Mouse (Mus musculus) left cerebral cortex, postnatal 10 days (tissue): ENCODE data around the gene E130311K13Rik. TPM values are rescaled to one million over a fixed set of nuclear protein-coding genes. Genes with fewer than 3 reads are reported as not detected.

Source experiments
- DNase-seq, 2 experiments: peaks; one replicate each; pipeline ENCODE4 v3.0.0; 2021 to 2022; ENCODE audit warnings: low spot score in 2 of 2, mixed read lengths in 1 of 2; ENCODE audit errors: extremely low spot score in 1 of 2
- intact Hi-C: fragments of 180-260 bp; cut with DNase I; formaldehyde crosslinking; loops from one replicate; pipeline ENCODE4 v1.15.1; 2025
- total RNA-seq, 2 experiments: library from RNA; stranded (reverse); gene quantifications; 2 replicates each; pipeline ENCODE4 v1.2.3; 2021

Gene E130311K13Rik
- total RNA-seq = 10 to 100 TPM; 13.1 to 14.2 TPM

DNA sequence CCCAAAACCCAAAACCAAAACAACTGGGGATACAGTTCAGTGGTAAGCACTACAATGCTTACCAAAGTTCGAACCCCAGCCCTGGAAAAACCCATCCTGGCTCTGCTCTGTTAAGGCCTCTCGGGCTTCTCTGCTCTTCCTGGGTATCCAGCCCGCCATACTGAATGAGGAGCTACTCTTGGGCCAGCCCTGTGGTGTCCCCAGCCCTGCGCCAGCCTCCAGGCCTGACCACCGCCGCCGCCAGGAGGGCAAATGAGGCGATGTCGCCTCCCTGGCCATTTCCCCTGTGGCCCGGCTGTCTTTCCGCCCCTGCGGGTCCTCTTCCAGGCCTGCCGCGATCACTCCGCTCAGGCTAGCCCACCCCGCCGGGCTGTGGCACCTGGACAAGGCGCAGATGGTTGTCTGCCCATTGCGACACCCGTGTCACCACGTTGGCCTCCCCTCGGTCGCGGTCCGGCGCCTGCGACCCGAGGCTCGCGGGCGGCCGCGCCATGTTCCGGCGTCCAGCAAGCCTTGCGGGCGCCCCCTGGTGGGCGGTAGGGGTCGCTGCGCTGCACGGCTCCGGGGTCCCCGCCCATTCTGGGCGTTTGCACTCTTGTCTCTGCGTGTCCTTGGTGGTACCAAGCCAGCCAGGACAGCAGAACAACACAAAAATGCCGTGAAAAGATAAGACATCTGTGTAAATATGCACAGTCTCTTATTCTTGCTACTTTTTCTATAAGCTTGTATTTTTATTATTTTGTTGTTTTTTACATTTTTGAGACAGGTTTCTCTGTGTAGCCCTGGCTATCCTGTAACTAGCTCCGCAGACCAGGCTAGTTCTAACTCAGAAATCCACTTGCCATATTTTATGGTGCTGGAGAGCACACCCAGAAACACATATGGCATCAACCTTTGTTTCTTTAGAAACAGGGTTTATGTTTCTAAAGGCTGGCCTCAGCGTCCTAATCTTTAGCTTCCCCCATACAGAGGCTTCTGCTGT lies at the start of gene E130311K13Rik:
Gene E130311K13Rik (minus strand): TSS at position 595 of the 982 bp plus-strand sequence.
- intact Hi-C loops = loop anchor here (2.0 kb wide), 1 partner anchor 30 kb away; the partner anchor contains the start of gene Plch1
- peak; percentile 81 to 92 for DNase-seq

DNA sequence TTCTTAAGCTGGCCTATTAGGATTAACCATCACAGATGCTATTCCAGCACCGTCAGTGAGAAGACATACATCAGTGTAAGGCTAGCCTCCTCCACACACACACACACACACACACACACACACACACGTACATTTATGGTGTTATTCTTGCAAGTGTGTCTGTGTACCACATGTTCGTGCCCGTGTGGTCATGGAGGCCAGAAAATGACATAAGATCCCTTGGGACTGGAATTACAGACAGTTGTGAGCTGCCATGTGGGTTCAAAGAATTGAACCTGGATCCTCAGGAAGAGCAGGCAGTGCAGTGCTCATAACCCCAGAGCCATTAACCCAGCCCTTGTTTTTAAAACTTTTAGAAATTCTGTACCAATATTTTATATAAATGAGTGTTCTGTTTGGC lies 48.6 kb upstream of the E130311K13Rik start:
- DNase-seq = no peak
- intact Hi-C loops = loop anchor here (10.0 kb wide), 1 partner anchor 807 kb away; no protein-coding TSS in a partner anchor

DNA sequence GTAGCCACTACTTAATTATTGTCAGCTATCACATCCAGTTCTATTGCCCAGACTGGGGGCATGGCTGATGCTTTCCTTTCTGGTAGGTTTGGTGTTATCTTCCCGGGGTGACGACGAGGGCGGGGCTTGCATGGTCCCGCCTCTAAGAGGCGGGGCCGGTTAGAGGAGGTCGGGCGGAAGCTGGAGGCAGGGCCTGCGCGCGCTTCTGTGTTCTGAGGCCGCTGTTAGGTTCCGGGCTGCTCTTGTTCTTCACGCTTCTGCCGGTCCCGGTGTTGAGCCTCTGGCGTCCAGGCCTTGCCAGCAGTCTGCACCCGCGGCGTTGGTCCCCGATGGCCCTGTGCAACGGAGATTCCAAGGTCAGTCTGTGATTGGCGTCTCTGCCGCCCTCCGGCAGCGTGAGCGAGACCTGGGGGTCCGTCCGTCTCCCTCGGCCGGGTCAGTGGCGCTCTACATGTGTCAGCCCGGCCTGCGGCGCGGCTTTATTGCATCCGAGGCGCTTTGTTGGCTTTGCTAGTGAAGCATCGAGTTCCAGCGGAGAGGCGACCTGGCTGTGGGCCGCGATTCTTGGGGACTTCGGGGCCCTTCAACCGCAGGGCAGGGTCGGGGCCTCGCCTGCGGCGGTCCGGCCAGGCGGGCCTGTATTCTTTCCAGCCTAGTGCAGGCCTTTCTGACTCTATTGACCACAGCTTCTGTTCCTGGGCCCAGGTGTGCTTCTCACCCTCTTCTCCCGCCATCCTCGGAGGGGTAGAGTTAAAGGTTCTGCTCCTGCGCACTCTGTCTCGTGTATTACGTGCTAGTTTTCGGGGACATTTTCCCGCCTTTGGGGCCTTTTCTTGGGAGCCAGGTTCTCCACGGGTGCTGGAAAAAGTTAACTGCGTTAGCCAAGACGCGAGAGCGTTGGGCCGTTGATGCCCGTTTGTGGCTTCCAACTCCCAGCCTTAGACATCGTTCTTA lies 47.0 kb upstream of the E130311K13Rik start, which contains the start of gene Gmps:
Gene Gmps (plus strand): TSS at position 152 of the 954 bp plus-strand sequence.
- DNase-seq = peak; percentile 90 to 95
- intact Hi-C loops = loop anchor here (10.0 kb wide), 1 partner anchor 809 kb away; no protein-coding TSS in a partner anchor

DNA sequence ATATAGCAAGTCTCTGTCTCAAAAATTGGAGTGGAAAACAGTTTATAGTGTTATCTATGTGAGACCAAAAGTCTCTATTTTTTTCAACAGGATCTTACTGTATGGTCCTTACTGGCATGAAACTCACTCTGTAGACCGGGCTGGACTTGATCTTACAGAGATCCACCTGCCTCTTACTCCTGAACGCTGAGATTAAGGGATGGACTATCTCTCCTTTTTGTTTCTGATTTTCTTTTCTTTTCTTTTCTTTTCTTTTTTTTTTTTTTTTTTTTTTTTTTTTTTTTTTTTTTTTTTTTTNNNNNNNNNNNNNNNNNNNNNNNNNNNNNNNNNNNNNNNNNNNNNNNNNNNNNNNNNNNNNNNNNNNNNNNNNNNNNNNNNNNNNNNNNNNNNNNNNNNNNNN lies 36.7 kb upstream of the E130311K13Rik start:
- intact Hi-C loops = no loop called here
- DNase-seq = no peak

DNA sequence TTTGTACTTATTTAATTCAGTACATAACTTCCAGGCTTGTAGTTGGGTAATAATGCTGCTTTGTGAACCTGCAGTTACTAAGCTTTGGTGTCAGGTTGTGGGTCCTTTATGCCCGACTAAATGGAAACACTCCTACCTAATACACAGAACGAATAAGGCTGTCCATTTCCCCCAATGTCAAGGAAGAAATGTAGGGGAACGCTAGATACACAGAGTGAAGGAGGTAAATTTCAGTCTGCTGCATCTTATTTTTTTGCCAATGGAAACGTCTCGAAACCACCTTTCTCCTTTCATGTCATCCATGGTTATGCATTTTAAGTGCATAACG lies 35.6 kb upstream of the E130311K13Rik start:
- DNase-seq = no peak
- intact Hi-C loops = no loop called here

DNA sequence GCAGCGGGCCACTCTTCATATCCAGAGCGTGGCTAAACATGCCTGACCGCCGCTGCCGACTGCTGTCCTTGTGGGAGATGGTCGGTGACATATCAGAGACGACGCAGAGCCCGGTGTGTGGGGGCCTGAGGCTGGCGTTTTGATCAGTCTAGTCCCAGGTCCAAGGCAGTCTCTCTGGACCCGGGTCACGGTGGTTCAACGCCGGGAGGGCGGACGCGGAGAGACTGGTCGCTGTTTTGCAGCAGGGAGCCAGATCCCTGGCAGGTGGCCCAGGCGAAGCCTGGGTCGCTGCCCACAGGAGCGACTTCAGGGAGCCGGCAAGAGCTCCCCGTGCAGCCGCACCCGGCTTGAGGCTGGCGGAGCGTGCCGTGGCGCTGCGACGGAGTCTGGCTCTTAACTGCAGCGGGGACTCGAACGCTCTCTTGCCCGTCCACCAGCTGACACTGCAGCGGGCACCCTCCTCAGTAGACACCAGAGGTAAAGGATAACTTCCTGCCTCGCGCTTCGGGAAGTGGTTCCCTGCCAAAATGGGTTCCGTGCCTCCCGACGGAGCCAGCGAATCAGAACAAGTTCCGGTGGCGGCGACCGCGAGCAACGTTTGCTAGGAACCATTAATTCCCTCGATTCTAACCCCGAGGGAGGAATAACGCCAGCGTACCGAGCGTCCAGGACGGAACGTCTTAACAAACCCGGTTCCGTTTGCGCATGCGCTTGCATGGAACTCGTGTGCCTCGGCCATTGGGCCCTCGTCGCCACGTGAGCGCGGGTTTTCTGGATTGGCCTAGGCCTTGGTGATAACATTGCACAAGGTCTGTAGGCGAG lies 35.0 kb upstream of the E130311K13Rik start, which contains the start of gene Slc33a1:
Gene Slc33a1 (minus strand): TSS at position 669 of the 822 bp plus-strand sequence.
- intact Hi-C loops = no loop called here

DNA sequence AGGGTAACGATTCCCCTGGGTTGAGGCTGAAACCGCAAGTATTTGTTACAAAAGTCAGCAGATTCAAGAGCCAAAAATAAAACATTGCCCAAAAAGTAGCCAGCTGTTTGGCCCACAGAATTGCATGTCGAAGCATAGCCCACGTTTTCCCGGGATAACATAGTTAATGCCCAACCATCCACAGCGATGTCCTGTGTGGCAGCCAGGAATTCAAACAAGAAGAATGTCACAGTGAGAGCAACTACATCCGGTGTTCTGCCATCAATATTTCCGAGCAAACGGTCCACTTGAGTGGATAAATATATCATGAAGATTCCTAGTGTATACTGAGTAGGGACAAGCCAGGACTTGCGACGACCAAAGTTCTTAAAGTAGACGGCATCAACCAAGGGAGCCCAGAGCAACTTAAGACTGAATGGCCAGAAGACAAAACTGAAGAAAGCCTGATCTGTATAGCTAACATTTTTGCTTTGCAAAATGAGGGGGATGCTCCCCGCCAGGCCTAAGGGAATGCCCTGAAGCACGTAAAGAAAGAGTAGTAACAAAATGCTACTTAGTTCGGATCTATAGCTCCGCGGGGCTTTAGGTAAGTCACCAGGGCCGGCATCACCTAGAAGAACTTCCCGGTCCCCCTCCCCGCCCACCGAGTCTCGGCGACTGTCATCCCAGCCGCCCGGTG lies 34.3 kb upstream of the E130311K13Rik start:
- no peak for DNase-seq

More for the DNA sequence above, 35.0 kb upstream of the E130311K13Rik start, which contains the start of gene Slc33a1:
- peak; percentile 100 for DNase-seq

DNA sequence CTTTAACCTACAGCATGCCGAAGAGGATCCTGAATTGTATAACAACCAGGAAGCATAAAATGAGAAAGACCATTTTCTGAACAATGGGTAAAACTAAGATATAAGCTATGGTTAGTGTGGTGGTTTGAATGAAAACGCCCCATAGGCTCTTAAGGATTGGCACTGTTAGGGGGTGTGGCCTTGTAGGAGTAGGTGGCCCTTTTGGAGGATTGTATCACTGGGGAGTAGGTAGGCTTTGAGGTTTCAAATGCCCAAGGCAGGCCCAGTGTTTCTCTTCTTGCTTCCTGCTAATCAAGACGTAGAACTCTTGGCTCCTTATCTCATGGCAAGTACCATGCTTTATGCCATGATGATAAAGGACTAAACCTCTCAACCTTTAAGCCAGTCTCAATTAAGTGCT lies 20.6 kb upstream of the E130311K13Rik start:
- no peak for DNase-seq
- intact Hi-C loops = no loop called here

More for the DNA sequence above, 34.3 kb upstream of the E130311K13Rik start:
- intact Hi-C loops = no loop called here

DNA sequence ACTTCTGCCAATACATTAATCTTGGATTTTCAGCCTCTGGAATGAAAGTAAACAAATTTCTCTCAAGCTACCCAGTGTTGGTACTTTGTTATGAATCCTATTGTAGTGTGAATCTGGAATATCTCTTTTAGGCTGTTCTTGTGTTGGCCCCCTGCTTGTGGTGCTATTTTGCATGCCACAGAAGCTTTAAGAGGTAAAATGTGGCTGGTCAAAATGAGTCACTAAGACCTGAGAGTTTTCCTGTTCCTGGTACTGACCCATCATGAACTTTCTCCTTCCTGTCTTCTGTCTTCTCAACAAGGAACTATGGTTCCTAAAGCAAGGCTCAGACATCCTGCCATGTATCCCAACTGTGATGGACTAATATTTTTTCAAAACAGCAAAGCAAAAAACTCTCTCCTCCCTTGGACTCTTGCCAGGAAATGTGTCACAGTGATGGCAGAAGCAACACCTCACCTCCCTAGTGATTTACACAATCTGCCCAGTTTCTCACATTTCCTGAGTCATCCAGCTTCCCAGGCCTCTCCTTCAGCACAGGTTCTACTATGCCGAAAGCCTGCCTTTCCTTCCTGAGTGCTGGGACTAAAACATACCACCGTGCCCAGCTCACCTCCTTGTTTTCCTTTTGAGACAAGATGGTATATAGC lies 12.1 kb upstream of the E130311K13Rik start:
- intact Hi-C loops = no loop called here
- DNase-seq = peak in 1 of 2 experiments; percentile 16

DNA sequence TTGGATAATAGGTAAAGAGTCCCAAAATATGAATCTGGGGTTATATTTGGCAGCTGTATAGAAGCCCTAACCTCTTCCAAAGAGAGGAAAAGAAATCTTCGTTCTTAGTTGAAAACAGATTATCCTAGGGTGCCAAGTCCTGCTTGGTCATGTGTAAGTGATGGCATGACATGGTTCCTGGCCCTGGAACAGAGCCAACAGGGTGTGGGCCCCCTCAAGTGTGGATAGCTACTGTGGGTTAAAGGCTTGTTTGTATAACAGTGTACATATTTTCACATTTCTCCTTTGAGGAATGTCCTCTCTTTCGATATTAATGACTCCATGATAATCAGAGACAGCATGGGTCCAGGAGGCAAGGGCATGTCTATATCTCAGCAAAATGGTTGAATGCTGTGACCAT lies 9.7 kb upstream of the E130311K13Rik start:
- intact Hi-C loops = no loop called here
- DNase-seq = no peak

DNA sequence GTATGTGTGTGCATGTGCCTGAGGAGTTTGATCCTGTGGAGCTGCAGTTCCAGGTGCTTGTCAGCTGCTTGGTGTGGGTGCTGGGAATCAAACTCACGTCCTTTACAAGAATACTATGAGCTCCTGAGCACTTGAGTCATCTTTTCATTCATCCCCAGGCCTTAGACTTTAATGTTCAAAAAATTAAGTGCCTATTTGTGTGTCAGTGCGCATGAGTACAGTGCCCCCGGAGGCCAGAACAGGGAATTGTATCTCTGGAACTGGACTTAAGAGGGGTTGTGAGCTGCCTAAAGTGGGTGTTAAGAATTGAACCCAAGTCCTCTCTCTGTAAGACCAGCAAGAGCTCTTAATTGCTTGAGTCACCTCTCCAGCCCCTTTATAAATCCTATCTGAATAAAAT lies 9.6 kb downstream of the E130311K13Rik start:
- DNase-seq = no peak
- intact Hi-C loops = no loop called here

DNA sequence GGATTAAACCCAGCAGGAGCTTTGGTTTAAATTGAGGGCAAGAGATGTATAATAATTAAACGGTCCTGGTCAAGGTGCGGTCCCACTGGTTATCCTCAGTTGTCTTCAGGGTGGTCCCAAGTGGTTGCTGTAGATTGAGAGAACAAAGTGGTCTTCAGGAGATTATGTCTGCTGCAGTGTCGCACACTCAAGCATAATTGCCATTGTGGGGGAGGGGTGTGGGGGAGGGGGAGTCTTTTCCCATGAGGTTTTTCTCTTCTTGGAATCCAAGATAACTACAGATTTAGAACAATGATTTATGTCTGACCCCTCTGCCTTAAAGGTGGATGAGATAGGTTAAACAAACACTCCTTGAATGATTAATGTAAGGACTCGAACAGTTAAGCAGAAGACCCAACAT lies 19.0 kb downstream of the E130311K13Rik start:
- no peak for DNase-seq
- intact Hi-C loops = no loop called here

DNA sequence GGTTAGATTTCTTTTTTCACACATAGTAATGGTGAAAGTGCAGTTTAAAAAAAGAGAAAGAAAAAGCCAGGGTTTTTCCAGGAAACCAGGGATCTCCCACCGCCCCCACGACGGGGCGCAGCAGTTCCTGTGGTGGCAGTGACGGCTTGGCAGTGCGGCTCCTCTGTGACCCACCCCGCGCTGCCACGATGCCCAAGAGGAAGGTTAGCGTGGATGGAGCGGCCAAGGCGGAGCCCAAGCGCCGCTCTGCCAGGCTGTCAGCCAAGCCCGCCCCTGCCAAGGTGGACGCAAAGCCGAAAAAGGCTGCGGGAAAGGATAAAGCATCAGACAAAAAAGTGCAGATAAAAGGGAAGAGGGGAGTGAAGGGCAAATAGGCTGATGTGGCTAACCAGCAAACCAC lies 24.0 kb downstream of the E130311K13Rik start:
- peak in 1 of 2 experiments; percentile 24 for DNase-seq

DNA sequence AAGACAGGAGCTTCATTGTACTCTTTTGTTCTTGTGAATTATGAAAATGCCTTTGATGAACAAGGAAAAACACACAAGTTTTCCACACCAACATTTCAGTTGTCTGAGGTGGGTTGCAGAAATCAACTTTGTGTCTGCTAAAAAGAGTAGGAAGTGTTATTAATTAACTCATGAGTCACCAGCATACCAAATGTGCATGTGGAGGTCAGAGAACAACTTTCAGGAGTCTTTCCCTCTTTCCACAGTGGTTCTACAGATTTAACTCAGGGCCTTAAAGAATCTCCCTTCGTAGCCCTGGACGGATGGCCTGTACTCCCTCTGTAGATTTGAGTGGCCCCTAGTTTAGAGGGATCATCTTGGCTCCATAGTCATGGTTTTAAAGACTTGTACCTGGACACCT lies 25.1 kb downstream of the E130311K13Rik start:
- intact Hi-C loops = no loop called here
- no peak for DNase-seq

More for the DNA sequence above, 24.0 kb downstream of the E130311K13Rik start:
- intact Hi-C loops = no loop called here

DNA sequence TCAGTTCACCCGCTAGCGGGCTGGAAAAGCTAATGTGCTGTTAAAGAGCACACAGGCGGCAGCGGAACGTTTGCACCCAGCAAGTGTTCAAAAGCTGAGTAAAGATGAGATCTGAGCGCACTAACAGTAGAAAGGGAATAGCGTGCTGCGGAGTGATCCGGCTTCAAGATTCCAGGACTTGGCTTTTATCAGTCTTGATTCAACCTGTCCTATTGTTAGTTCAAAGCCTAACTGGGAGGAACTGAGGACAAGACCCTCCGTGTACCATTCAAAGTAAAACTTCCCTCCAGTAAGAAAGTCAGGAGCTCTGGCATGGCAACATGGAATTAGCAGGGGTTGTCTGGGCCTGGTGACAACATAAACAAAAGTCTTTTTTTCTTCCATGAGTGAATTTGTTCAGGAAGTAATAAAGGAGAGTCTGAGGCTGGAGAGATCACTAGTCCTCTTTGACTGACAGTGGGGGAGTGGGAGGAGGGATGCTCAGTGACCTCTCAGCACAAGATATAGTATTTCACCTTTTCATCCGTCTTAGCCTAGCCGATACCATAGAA lies 29.2 kb downstream of the E130311K13Rik start:
- no peak for DNase-seq
- intact Hi-C loops = no loop called here

DNA sequence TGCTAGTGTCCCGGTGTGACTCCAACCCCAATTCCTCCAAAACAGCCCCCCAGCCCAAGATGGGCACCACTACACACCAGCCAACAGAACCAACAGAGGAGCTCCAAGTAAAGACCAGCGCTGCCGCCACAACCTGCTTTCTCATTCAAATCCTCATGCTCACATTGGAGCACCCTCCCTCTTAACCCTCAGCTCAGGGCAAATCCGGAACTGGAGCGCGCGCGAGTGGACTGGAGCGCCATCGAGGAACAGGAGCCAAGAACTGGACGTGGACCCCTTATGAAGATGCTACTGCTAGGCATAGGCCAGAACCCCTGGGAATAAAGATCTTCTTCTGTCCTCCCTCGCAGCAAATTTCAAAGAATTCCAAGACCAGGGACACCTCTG lies 30.0 kb downstream of the E130311K13Rik start, which contains the start of gene Plch1:
Gene Plch1 (minus strand): TSS at position 164 of the 387 bp plus-strand sequence.
- DNase-seq = peak; percentile 52 to 69
- intact Hi-C loops = loop anchor here (2.0 kb wide), 1 partner anchor 29 kb away; the partner anchor contains the start of gene E130311K13Rik
